Mouse (Mus musculus): ENCODE measurements at regions not wholly inside any gene's neighbourhood (a gene's known extent, or its start where the extent isn't known, plus 50 kb on each side); places are given as distances from the start of the nearest gene placed in this dataset.
A peak's percentile ranks its signal among the peaks of the same experiment; 100 is the strongest.
"Not testable (repeated sequence)": the region's sequence is repeated elsewhere in the genome, so short reads cannot be mapped to it uniquely, and the experiment has no call there.

- Histone ChIP-seq H3K9ac (no peak overlapping the region), H3K4me2 (replicated peaks) (no peak overlapping the region), H3K36me3 (replicated peaks; ENCODE audit: control insufficient read depth, insufficient read depth) (no peaks in the 10 kb centered on the region), H3K4me3 (replicated peaks; ENCODE audit: low read length) (no peak overlapping the region), H3K27ac (no peak overlapping the region), H3K4me1 (replicated peaks; ENCODE audit: control insufficient read depth, insufficient read depth, low read length) (no peaks in the 10 kb centered on the region), H3K9me3 (ENCODE audit: control insufficient read depth, low read length) (no peaks in the 10 kb centered on the region), H3K27me3 (ENCODE audit: control insufficient read depth, insufficient read depth, low read length) (no peaks in the 10 kb centered on the region)
- ATAC-seq (ENCODE audit: low FRiP score) = no peak
- DNase-seq (ENCODE audit: low spot score) = no peak
- 77% methylated on average over 4 of the region's 4 CpGs for WGBS
These were observed 555.7 kb upstream of the BB014433 start for GRCm38 (mm10) chr8:15601531-15601930.

- ATAC-seq (ENCODE audit: low FRiP score) = no peak
- Histone ChIP-seq H3K9ac (no peak overlapping the region), H3K27me3 (ENCODE audit: control insufficient read depth, insufficient read depth, low read length) (no peaks in the 10 kb centered on the region), H3K4me2 (replicated peaks) (no peak overlapping the region), H3K4me1 (replicated peaks; ENCODE audit: control insufficient read depth, insufficient read depth, low read length) (no peaks in the 10 kb centered on the region), H3K27ac (no peak overlapping the region), H3K4me3 (replicated peaks; ENCODE audit: low read length) (no peak overlapping the region), H3K36me3 (replicated peaks; ENCODE audit: control insufficient read depth, insufficient read depth) (no peaks in the 10 kb centered on the region), H3K9me3 (ENCODE audit: control insufficient read depth, low read length) (no peaks in the 10 kb centered on the region)
- DNase-seq (ENCODE audit: low spot score) = no peak
- WGBS = 80% methylated on average over 6 of the region's 6 CpGs
These were observed 547.2 kb upstream of the BB014433 start for GRCm38 (mm10) chr8:15593106-15593505.

GRCm38 (mm10) chr8:15583782-15584181 lies 537.9 kb upstream of the BB014433 start:
- no peak overlapping the region for H3K9ac ChIP-seq
- ATAC-seq (ENCODE audit: low FRiP score) = no peak

DNA sequence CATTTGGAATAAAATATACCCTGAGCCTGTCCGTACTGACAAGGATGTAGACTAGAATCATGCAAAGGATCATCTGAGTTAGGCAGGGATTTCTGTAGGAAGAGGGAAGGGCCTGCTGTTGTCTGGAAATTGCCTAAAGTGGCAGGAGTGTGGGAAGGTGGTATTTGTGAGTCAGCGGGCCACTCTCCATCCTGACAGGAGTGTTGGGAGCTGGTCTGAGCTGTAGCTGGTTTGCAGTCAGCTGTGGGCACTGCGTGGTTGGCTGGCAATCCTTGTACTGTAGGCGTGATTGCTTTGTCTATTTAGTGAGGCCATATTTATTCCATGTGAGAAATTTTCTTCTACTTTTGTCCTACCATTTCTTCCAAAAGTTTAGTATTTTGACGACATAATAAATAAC lies 524.2 kb upstream of the BB014433 start:
- DNase-seq (ENCODE audit: low spot score) = no peak
- H3K4me1 ChIP-seq (replicated peaks; ENCODE audit: control insufficient read depth, insufficient read depth, low read length) = no peaks in the 10 kb centered on the region
- no peak overlapping the region for H3K9ac ChIP-seq
- ATAC-seq (ENCODE audit: low FRiP score) = no peak
- H3K27me3 ChIP-seq (ENCODE audit: control insufficient read depth, insufficient read depth, low read length) = no peaks in the 10 kb centered on the region
- H3K36me3 ChIP-seq (replicated peaks; ENCODE audit: control insufficient read depth, insufficient read depth) = no peaks in the 10 kb centered on the region
- 92% methylated on average over 5 of the region's 5 CpGs for WGBS
- H3K9me3 ChIP-seq (ENCODE audit: control insufficient read depth, low read length) = no peaks in the 10 kb centered on the region
- no peak overlapping the region for H3K4me3 ChIP-seq (replicated peaks; ENCODE audit: low read length)
- no peak overlapping the region for H3K27ac ChIP-seq
- no peak overlapping the region for H3K4me2 ChIP-seq (replicated peaks)

More at GRCm38 (mm10) chr8:15583782-15584181, 537.9 kb upstream of the BB014433 start:
- DNase-seq (ENCODE audit: low spot score) = no peak
- Histone ChIP-seq H3K27me3 (ENCODE audit: control insufficient read depth, insufficient read depth, low read length) (no peaks in the 10 kb centered on the region), H3K9me3 (ENCODE audit: control insufficient read depth, low read length) (no peaks in the 10 kb centered on the region), H3K27ac (no peak overlapping the region), H3K36me3 (replicated peaks; ENCODE audit: control insufficient read depth, insufficient read depth) (no peaks in the 10 kb centered on the region), H3K4me2 (replicated peaks) (no peak overlapping the region), H3K4me3 (replicated peaks; ENCODE audit: low read length) (no peak overlapping the region), H3K4me1 (replicated peaks; ENCODE audit: control insufficient read depth, insufficient read depth, low read length) (no peaks in the 10 kb centered on the region)
- 50% methylated on average over 5 of the region's 5 CpGs for WGBS

GRCm38 (mm10) chr8:15567742-15568141 lies 521.9 kb upstream of the BB014433 start:
- no peaks in the 10 kb centered on the region; the same call in 1 of the 2 replicates for H3K4me1 ChIP-seq (replicated peaks; ENCODE audit: control insufficient read depth, insufficient read depth, low read length)
- H3K9me3 ChIP-seq (ENCODE audit: control insufficient read depth, low read length) = no peaks in the 10 kb centered on the region
- no peak overlapping the region for H3K27ac ChIP-seq
- 72% methylated on average over 2 of the region's 2 CpGs for WGBS
- H3K36me3 ChIP-seq (replicated peaks; ENCODE audit: control insufficient read depth, insufficient read depth) = no peaks in the 10 kb centered on the region
- no peak overlapping the region for H3K9ac ChIP-seq
- no peak for DNase-seq (ENCODE audit: low spot score)
- H3K4me2 ChIP-seq (replicated peaks) = no peak overlapping the region
- H3K4me3 ChIP-seq (replicated peaks; ENCODE audit: low read length) = no peak overlapping the region
- ATAC-seq (ENCODE audit: low FRiP score) = no peak
- H3K27me3 ChIP-seq (ENCODE audit: control insufficient read depth, insufficient read depth, low read length) = no peaks in the 10 kb centered on the region

GRCm38 (mm10) chr8:15562310-15563296 lies 516.7 kb upstream of the BB014433 start:
- Histone ChIP-seq H3K27ac (0 out of 2 replicates have a peak overlapping the region, but pooled peaks have one; percentile 32), H3K4me2 (replicated peaks) (no peak overlapping the region), H3K27me3 (ENCODE audit: control insufficient read depth, insufficient read depth, low read length) (no peaks in the 10 kb centered on the region), H3K9me3 (ENCODE audit: control insufficient read depth, low read length) (no peaks in the 10 kb centered on the region), H3K36me3 (replicated peaks; ENCODE audit: control insufficient read depth, insufficient read depth) (no peaks in the 10 kb centered on the region), H3K4me1 (replicated peaks; ENCODE audit: control insufficient read depth, insufficient read depth, low read length) (no peaks in the 10 kb centered on the region; the same call in 1 of the 2 replicates), H3K4me3 (replicated peaks; ENCODE audit: low read length) (no peak overlapping the region), H3K9ac (no peak overlapping the region)
- 68% methylated on average over 39 of the region's 39 CpGs for WGBS
- ATAC-seq (ENCODE audit: low FRiP score) = peak; percentile 64; the same call in 1 of the 2 replicates
- peak; percentile 47 for DNase-seq (ENCODE audit: low spot score)

DNA sequence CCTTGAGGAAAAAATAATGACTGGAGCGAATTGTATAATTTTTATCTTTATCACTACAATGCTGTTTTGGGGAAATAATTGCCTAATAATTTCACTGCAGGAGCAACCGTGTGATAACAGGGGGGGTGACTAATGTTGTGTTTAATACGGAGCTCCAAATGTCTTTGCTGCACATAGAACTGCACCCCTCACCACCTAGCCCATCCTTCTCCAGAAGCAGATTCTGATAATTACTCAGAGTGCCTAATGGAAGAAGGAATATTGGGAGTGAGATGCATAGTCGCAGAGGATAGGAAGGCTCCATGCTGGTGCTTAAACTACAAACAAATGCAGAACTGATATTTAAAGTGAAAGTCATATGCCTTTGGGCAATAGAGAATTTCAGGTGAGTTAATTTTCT lies 486.1 kb upstream of the BB014433 start:
- DNase-seq (ENCODE audit: low spot score) = no peak
- Histone ChIP-seq H3K4me2 (replicated peaks) (no peak overlapping the region), H3K27ac (no peak overlapping the region), H3K9me3 (ENCODE audit: control insufficient read depth, low read length) (no peaks in the 10 kb centered on the region), H3K36me3 (replicated peaks; ENCODE audit: control insufficient read depth, insufficient read depth) (no peaks in the 10 kb centered on the region), H3K27me3 (ENCODE audit: control insufficient read depth, insufficient read depth, low read length) (no peaks in the 10 kb centered on the region), H3K9ac (no peak overlapping the region), H3K4me1 (replicated peaks; ENCODE audit: control insufficient read depth, insufficient read depth, low read length) (no peaks in the 10 kb centered on the region), H3K4me3 (replicated peaks; ENCODE audit: low read length) (no peak overlapping the region)
- WGBS = 73% methylated on average over 4 of the region's 4 CpGs
- ATAC-seq (ENCODE audit: low FRiP score) = peak; percentile 34; the same call in 1 of the 2 replicates

- no peak overlapping the region for H3K9ac ChIP-seq
- H3K4me2 ChIP-seq (replicated peaks) = no peak overlapping the region
- H3K27me3 ChIP-seq (ENCODE audit: control insufficient read depth, insufficient read depth, low read length) = no peaks in the 10 kb centered on the region
- no peak overlapping the region for H3K4me3 ChIP-seq (replicated peaks; ENCODE audit: low read length)
- no peak overlapping the region for H3K27ac ChIP-seq
- 95% methylated on average over 3 of the region's 3 CpGs for WGBS
- H3K4me1 ChIP-seq (replicated peaks; ENCODE audit: control insufficient read depth, insufficient read depth, low read length) = no peaks in the 10 kb centered on the region
- no peak for DNase-seq (ENCODE audit: low spot score)
- ATAC-seq (ENCODE audit: low FRiP score) = no peak
- H3K36me3 ChIP-seq (replicated peaks; ENCODE audit: control insufficient read depth, insufficient read depth) = no peaks in the 10 kb centered on the region
- H3K9me3 ChIP-seq (ENCODE audit: control insufficient read depth, low read length) = no peaks in the 10 kb centered on the region
These were observed 479.6 kb upstream of the BB014433 start for GRCm38 (mm10) chr8:15525461-15525860.

- not testable (repeated sequence) for ATAC-seq (ENCODE audit: low FRiP score)
- WGBS = 76% methylated on average over 17 of the region's 19 CpGs
These were observed 474.0 kb upstream of the BB014433 start for GRCm38 (mm10) chr8:15519896-15520295.

More at GRCm38 (mm10) chr8:15519896-15520295, 474.0 kb upstream of the BB014433 start:
- H3K36me3 ChIP-seq (replicated peaks; ENCODE audit: control insufficient read depth, insufficient read depth); DNase-seq (ENCODE audit: low spot score); H3K4me3 ChIP-seq (replicated peaks; ENCODE audit: low read length); H3K27ac ChIP-seq; H3K9ac ChIP-seq; H3K27me3 ChIP-seq (ENCODE audit: control insufficient read depth, insufficient read depth, low read length); H3K9me3 ChIP-seq (ENCODE audit: control insufficient read depth, low read length); H3K4me2 ChIP-seq (replicated peaks); H3K4me1 ChIP-seq (replicated peaks; ENCODE audit: control insufficient read depth, insufficient read depth, low read length): not testable (repeated sequence)

Measured in hindbrain, embryonic 14.5 days (tissue).